Mouse (Mus musculus) ES-Bruce4 (cell line): ENCODE results near the gene St13.
A peak's percentile ranks its signal among the peaks of the same experiment; 100 is the strongest.

ENCODE experiments used
- CTCF ChIP-seq: IDR thresholded peaks from one replicate; pipeline ENCODE4 v1.8.1; 2011; ENCODE audit warnings: low read depth, low read length
- EP300 ChIP-seq: IDR thresholded peaks from 2 replicates; pipeline ENCODE4 v1.6.1; 2011; ENCODE audit warnings: low read depth, low read length; ENCODE audit not compliant: insufficient read depth
- POLR2A ChIP-seq: IDR thresholded peaks from one replicate; pipeline ENCODE4 v1.8.1; 2011; ENCODE audit warnings: low read length; ENCODE audit not compliant: insufficient read depth

DNA sequence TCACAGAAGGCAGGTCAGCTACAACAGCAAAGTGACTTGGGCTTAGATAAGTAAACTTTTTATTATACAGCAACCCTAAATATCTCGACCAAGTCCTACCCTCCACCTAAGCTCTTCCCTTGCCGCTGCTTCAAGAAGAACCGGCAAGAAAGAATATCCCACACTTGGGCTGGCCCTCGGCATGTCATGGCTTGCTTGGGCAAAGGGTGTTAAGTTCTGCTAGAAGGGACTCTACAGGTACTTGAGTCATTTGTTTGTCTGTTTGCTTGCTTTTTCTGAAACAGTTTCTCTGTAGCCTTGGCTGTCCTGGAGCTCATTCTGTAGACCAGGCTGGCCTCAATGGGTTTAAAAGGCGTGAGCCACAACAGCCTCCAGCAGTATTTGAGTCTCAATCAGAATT is 42.9 kb downstream of the St13 start:
- TF ChIP-seq EP300, result 0 out of 2 replicates have a peak, but pooled peaks have one; percentile 42
- TF ChIP-seq CTCF, result no peak
- TF ChIP-seq POLR2A, result no peak
